8 mouse cellular contexts compared by ENCODE assay signal in genomic region chr6:136980331-136980746, GRCm38 (mm10). TPM values are rescaled to one million over a fixed set of nuclear protein-coding genes. Genes with fewer than 3 reads are reported as not detected.
DNase-seq lines count a peak whose midpoint lies in the region; ATAC-seq and TF ChIP-seq lines count a peak whose summit lies in the region.

No protein-coding gene starts in this region.

- peaks cover 14% of the 10 kb centered on the region for H3K4me1 ChIP-seq in bone marrow macrophage, adult 2 months (ENCODE audit: control insufficient read depth, insufficient read depth, low read length)
- 0 out of 2 replicates have a peak, but pooled peaks cover 3% of the 10 kb centered on the region for H3K4me1 ChIP-seq in limb, embryonic 11.5 days (ENCODE audit: control insufficient read depth, insufficient read depth, low read length)
- no peaks in the 10 kb centered on the region; the same call in 1 of the 2 replicates for H3K4me1 ChIP-seq in midbrain, embryonic 16.5 days (ENCODE audit: control insufficient read depth, insufficient read depth, low read length)

- peak; percentile 57; the same call in 1 of the 2 replicates for ATAC-seq in limb, embryonic 11.5 days (ENCODE audit: insufficient number of reproducible peaks, low FRiP score, low TSS enrichment, low read depth)
- ATAC-seq in midbrain, embryonic 16.5 days = peak; percentile 56; the same call in 1 of the 2 replicates

- H3K4me3 ChIP-seq in bone marrow macrophage, adult 2 months (ENCODE audit: insufficient read depth, low read length) = peak overlapping the region; percentile 45
- no peak overlapping the region for H3K4me3 ChIP-seq in limb, embryonic 11.5 days (ENCODE audit: low read depth, low read length)
- no peak overlapping the region for H3K4me3 ChIP-seq in midbrain, embryonic 16.5 days (ENCODE audit: low read depth, low read length)

- peak overlapping the region; percentile 77 for H3K27ac ChIP-seq in bone marrow macrophage, adult 2 months (ENCODE audit: insufficient read depth, low read depth, low read length)
- H3K27ac ChIP-seq in limb, embryonic 11.5 days (replicated peaks; ENCODE audit: low read depth, low read length) = no peak overlapping the region
- H3K27ac ChIP-seq in midbrain, embryonic 16.5 days (ENCODE audit: low read length) = no peak overlapping the region; the same call in 1 of the 2 replicates

- peak; percentile 32 to 60 for DNase-seq in heart, adult 18-20 months
- no peak for DNase-seq in heart, postnatal 4 days
- peak; percentile 46 for DNase-seq in heart, adult 8-10 months (ENCODE audit: low spot score)
- peak; percentile 47 for DNase-seq in limb, embryonic 11.5 days (ENCODE audit: low spot score)
- DNase-seq in urinary bladder, postnatal 4 days (ENCODE audit: low spot score in 2 of 2) = no peak
- DNase-seq in layer of hippocampus, adult 8-10 months (ENCODE audit: low spot score in 2 of 2) = no peak

- WGBS in limb, embryonic 11.5 days = 24% methylated on average over 3 of the region's 3 CpGs
- 28% methylated on average over 3 of the region's 3 CpGs for WGBS in midbrain, embryonic 16.5 days

- TF ChIP-seq POLR2A in bone marrow macrophage, adult 2 months (IDR thresholded peaks at IDR 0.05; ENCODE audit: borderline replicate concordance, low read depth, low read length) = peak; percentile 38; the same call in 1 of the 2 replicates

- peak overlapping the region; percentile 34; the same call in 1 of the 2 replicates for H3K9ac ChIP-seq in limb, embryonic 11.5 days (ENCODE audit: low read length)
- H3K9ac ChIP-seq in midbrain, embryonic 16.5 days (ENCODE audit: low read depth, low read length) = no peak overlapping the region

- no peaks in the 10 kb centered on the region for H3K9me3 ChIP-seq in limb, embryonic 11.5 days (ENCODE audit: control insufficient read depth, low read length)
- no peaks in the 10 kb centered on the region for H3K9me3 ChIP-seq in midbrain, embryonic 16.5 days (replicated peaks; ENCODE audit: control insufficient read depth, low read length, poor library complexity, severe bottlenecking)

- H3K4me2 ChIP-seq in limb, embryonic 11.5 days (ENCODE audit: low read depth, severe bottlenecking) = no peak overlapping the region
- H3K4me2 ChIP-seq in midbrain, embryonic 16.5 days (ENCODE audit: low read length) = no peak overlapping the region

- peak; percentile 67 for TF ChIP-seq CTCF in bone marrow macrophage, adult 2 months (IDR thresholded peaks at IDR 0.05; ENCODE audit: low read depth, low read length)

- H3K36me3 ChIP-seq in limb, embryonic 11.5 days (ENCODE audit: control insufficient read depth, insufficient read depth, low read length) = no peaks in the 10 kb centered on the region
- no peaks in the 10 kb centered on the region for H3K36me3 ChIP-seq in midbrain, embryonic 16.5 days (ENCODE audit: control insufficient read depth, insufficient read depth, low read length)

- H3K27me3 ChIP-seq in limb, embryonic 11.5 days (ENCODE audit: control insufficient read depth, insufficient read depth, low read length) = no peaks in the 10 kb centered on the region
- H3K27me3 ChIP-seq in midbrain, embryonic 16.5 days (ENCODE audit: control insufficient read depth, insufficient read depth, low read depth, low read length) = no peaks in the 10 kb centered on the region

RNA-seq across cellular contexts. Expression of gene Arhgdib, which starts 38.6 kb away (rescaled TPM):
- total RNA-seq in heart, adult 18-20 months (2021) = 10 to 100 TPM; 22.8 to 39.0 TPM
- total RNA-seq in heart, postnatal 4 days (2021) = 10 to 100 TPM; 33.6 to 39.4 TPM
- polyA plus RNA-seq in bone marrow macrophage, adult 2 months (2012; ENCODE audit: insufficient read depth, insufficient read length, missing spikeins) = 1,210 and 1,280 TPM in 2 replicates
- total RNA-seq in heart, adult 8-10 months (2022) = 10 to 100 TPM; 19.6 to 27.6 (median 22.0) TPM
- polyA plus RNA-seq in limb, embryonic 11.5 days (2014; fragmentation: Nextera tagmentation; extraction: Ambion mirVana) = 42.4 and 44.8 TPM in 2 replicates
- polyA plus RNA-seq in midbrain, embryonic 16.5 days (2015; fragmentation: Nextera tagmentation; extraction: Ambion mirVana) = 11.9 and 12.7 TPM in 2 replicates
- total RNA-seq in layer of hippocampus, adult 8-10 months (2022) = 10 to 100 TPM in 3 of 4 experiments, 1 to 10 TPM in 1; 9.9 to 23.4 (median 17.1) TPM

RNA-seq across cellular contexts. Expression of gene Pde6h, which starts 56.7 kb away (rescaled TPM):
- not detected for total RNA-seq in heart, adult 18-20 months (2021)
- not detected for total RNA-seq in heart, postnatal 4 days (2021)
- polyA plus RNA-seq in bone marrow macrophage, adult 2 months (2012; ENCODE audit: insufficient read depth, insufficient read length, missing spikeins) = 1.1 and 2.4 TPM in 2 replicates
- total RNA-seq in heart, adult 8-10 months (2022) = under 1 TPM in 1 of 4 experiments, not detected in 3; 0.81 TPM
- polyA plus RNA-seq in limb, embryonic 11.5 days (2014; fragmentation: Nextera tagmentation; extraction: Ambion mirVana) = not detected in 2 replicates
- 0.08 TPM in 1 of 2 replicates, not detected in the other for polyA plus RNA-seq in midbrain, embryonic 16.5 days (2015; fragmentation: Nextera tagmentation; extraction: Ambion mirVana)
- total RNA-seq in layer of hippocampus, adult 8-10 months (2022) = 1 to 10 TPM in 2 of 4 experiments, under 1 TPM in 2; 0.52 to 2.0 (median 0.88) TPM

RNA-seq across cellular contexts. Expression of gene Erp27, which starts 58.4 kb away (rescaled TPM):
- total RNA-seq in heart, adult 18-20 months (2021) = not detected
- total RNA-seq in heart, postnatal 4 days (2021) = under 1 TPM in 1 of 2 experiments, not detected in 1; 0.20 TPM
- polyA plus RNA-seq in bone marrow macrophage, adult 2 months (2012; ENCODE audit: insufficient read depth, insufficient read length, missing spikeins) = not detected in 2 replicates
- under 1 TPM in 2 of 4 experiments, not detected in 2; 0.44 to 0.57 TPM for total RNA-seq in heart, adult 8-10 months (2022)
- 0.31 TPM in 1 of 2 replicates, not detected in the other for polyA plus RNA-seq in limb, embryonic 11.5 days (2014; fragmentation: Nextera tagmentation; extraction: Ambion mirVana)
- polyA plus RNA-seq in midbrain, embryonic 16.5 days (2015; fragmentation: Nextera tagmentation; extraction: Ambion mirVana) = 0.18 TPM in 1 of 2 replicates, not detected in the other
- under 1 TPM in 2 of 4 experiments, not detected in 2; 0.54 to 0.79 TPM for total RNA-seq in layer of hippocampus, adult 8-10 months (2022)

Comparison
In these comparisons a context has a peak if more than half of its experiments do, and no peak if none do; other contexts are left out.
1. DNase-seq: peak in heart, adult 18-20 months (2 of 2), heart, adult 8-10 months (single experiment) and limb, embryonic 11.5 days (single experiment); none in heart, postnatal 4 days (single experiment), urinary bladder, postnatal 4 days (0 of 2) and layer of hippocampus, adult 8-10 months (0 of 2).